Mouse (Mus musculus): ENCODE data around the gene Fkbpl.

GRCm38 (mm10) chr17:34624981-34625380 is 19.6 kb upstream of the Fkbpl start:
- TF ChIP-seq GATA1 (IDR thresholded peaks at IDR 0.05; ENCODE audit: low read length) = no peak
- no peak for TF ChIP-seq TAL1 (IDR thresholded peaks at IDR 0.05; ENCODE audit: low read length)
